Mouse (Mus musculus): Measurements from ENCODE around the gene Gm10061. TPM values are rescaled to one million over a fixed set of nuclear protein-coding genes. Genes with fewer than 3 reads are reported as not detected.

Gm10061 gene
- total RNA-seq (2023), result not detected

GRCm38 (mm10) chr16:89150786-89151185 lies at the start of gene Gm10061:
Gene Gm10061, plus strand, starts transcription at chr16:89151086.

GRCm38 (mm10) chr16:89140551-89140950 lies 10.3 kb upstream of the Gm10061 start, which contains the start of gene Gm6358:
Gene Gm6358, plus strand, starts transcription at chr16:89140851.

GRCm38 (mm10) chr16:89157652-89158051 lies 6.8 kb downstream of the Gm10061 start, which contains the start of gene Gm9789:
Gene Gm9789, plus strand, starts transcription at chr16:89157952.

GRCm38 (mm10) chr16:89169190-89169589 lies 18.3 kb downstream of the Gm10061 start, which contains the start of gene Gm7735:
Gene Gm7735, plus strand, starts transcription at chr16:89169490.

GRCm38 (mm10) chr16:89174435-89174834 lies 23.5 kb downstream of the Gm10061 start, which contains the start of gene 1110057P08Rik:
Gene 1110057P08Rik, plus strand, starts transcription at chr16:89174735.

Other genes with a start within 250 kb of the Gm10061 start
- not detected for gene Krtap19-9b, start 218.8 kb upstream of the Gm10061 start, total RNA-seq (2023)
- not detected for gene Krtap16-3, start 188.2 kb upstream of the Gm10061 start, total RNA-seq (2023)
- gene Krtap22-2, start 140.3 kb upstream of the Gm10061 start, total RNA-seq (2023), result not detected
- not detected for gene Gm10229, start 135.8 kb upstream of the Gm10061 start, total RNA-seq (2023)
- not detected for gene Krtap6-1, start 119.4 kb upstream of the Gm10061 start, total RNA-seq (2023)
- not detected for gene Gm10228, start 109.6 kb upstream of the Gm10061 start, total RNA-seq (2023)
- gene Krtap6-5, start 103.2 kb upstream of the Gm10061 start, total RNA-seq (2023), result not detected
- gene 1110025L11Rik, start 87.1 kb upstream of the Gm10061 start, total RNA-seq (2023), result not detected
- not detected for gene Krtap6-3, start 67.1 kb upstream of the Gm10061 start, total RNA-seq (2023)
- gene Gm6358, start 10.2 kb upstream of the Gm10061 start, total RNA-seq (2023), result not detected
- not detected for gene Gm9789, start 6.9 kb downstream of the Gm10061 start, total RNA-seq (2023)
- not detected for gene Gm7735, start 18.4 kb downstream of the Gm10061 start, total RNA-seq (2023)
- not detected for gene 1110057P08Rik, start 23.6 kb downstream of the Gm10061 start, total RNA-seq (2023)
- gene Krtap20-2, start 54.8 kb downstream of the Gm10061 start, total RNA-seq (2023), result not detected